Mouse (Mus musculus) hematopoietic stem cell, adult 5-6 weeks (primary cell): ENCODE measurements around the gene Pdia2. TPM values are rescaled to one million over a fixed set of nuclear protein-coding genes. Genes with fewer than 3 reads are reported as not detected.

Experiments
- total RNA-seq: library from RNA; stranded (forward); fragments of 172-1452, 232-1000 nt; gene quantifications from 2 replicates; pipeline ENCODE4 v1.2.3, GENCODE M21; 2017

Gene Pdia2
- total RNA-seq, 1 experiment from 2014 or later: 0.15 TPM

Other genes starting within 250 kb of the Pdia2 start
- not detected in 2 replicates for gene A930017K11Rik, start 246.5 kb downstream of the Pdia2 start, total RNA-seq
- 3.3 and 8.1 TPM in 2 replicates for gene Capn15, start 213.3 kb downstream of the Pdia2 start, total RNA-seq
- 4.7 and 6.5 TPM in 2 replicates for gene Rab11fip3, start 129.5 kb downstream of the Pdia2 start, total RNA-seq
- gene Decr2, start 108.8 kb downstream of the Pdia2 start, total RNA-seq: 23.8 and 27.2 TPM in 2 replicates
- gene Nme4, start 103.5 kb downstream of the Pdia2 start, total RNA-seq: 70.3 and 75.4 TPM in 2 replicates
- gene Tmem8, start 85.8 kb downstream of the Pdia2 start, total RNA-seq: 10.3 and 13.2 TPM in 2 replicates
- gene Mrpl28, start 75.6 kb downstream of the Pdia2 start, total RNA-seq: 21.7 and 31.0 TPM in 2 replicates
- gene Axin1, start 60.4 kb downstream of the Pdia2 start, total RNA-seq: 224 and 358 TPM in 2 replicates
- 0.89 and 1.9 TPM in 2 replicates for gene Rgs11, start 3.9 kb upstream of the Pdia2 start, total RNA-seq
- not detected in 2 replicates for gene Arhgdig, start 8.7 kb upstream of the Pdia2 start, total RNA-seq
- gene Fam234a, start 45.2 kb upstream of the Pdia2 start, total RNA-seq: 9.1 and 9.5 TPM in 2 replicates
- 125 and 155 TPM in 2 replicates for gene Luc7l, start 53.8 kb upstream of the Pdia2 start, total RNA-seq
- gene Neurl1b, start 215.7 kb upstream of the Pdia2 start, total RNA-seq: 4.5 and 7.0 TPM in 2 replicates